Mouse (Mus musculus): Measurements from ENCODE around the gene Thbd. TPM values are rescaled to one million over a fixed set of nuclear protein-coding genes. Genes with fewer than 3 reads are reported as not detected.

The Thbd gene
- polyA plus RNA-seq (2016; fragmentation: Nextera tagmentation; extraction: Ambion mirVana) = 4.1 and 4.8 TPM in 2 replicates

GRCm38 (mm10) chr2:148407870-148408760 is at the start of gene Thbd:
Thbd (minus strand) TSS chr2:148408188.
- peaks cover 49% of the 10 kb centered on the region for H3K27me3 ChIP-seq

DNA sequence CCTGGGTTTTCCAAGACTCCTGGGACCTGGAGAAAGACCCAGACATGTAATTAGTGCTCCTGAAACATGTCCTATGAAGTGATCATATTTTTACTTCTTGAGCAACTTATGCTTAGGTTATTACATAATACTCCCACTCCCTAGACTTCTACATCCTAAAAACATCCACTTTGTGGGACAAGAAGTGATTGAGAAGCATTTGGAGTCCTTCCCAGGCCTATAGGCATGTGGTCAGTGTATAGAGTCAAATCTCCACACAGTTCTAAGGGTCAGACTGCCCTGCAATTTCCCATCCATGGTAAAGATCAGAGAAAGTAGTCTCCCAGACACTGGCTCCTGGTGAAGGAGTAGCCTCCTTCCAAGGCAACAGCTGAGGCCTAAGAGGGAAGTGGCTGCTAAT is 47.4 kb upstream of the Thbd start:
- Histone ChIP-seq H3K27ac (no peak overlapping the region), H3K4me3 (replicated peaks) (no peak overlapping the region), H3K4me1 (no peaks in the 10 kb centered on the region), H3K4me2 (no peak overlapping the region), H3K36me3 (replicated peaks) (no peaks in the 10 kb centered on the region), H3K27me3 (no peaks in the 10 kb centered on the region), H3K9ac (no peak overlapping the region), H3K9me3 (no peaks in the 10 kb centered on the region)
- ATAC-seq (ENCODE audit: low FRiP score) = no peak

More at GRCm38 (mm10) chr2:148407870-148408760, at the start of gene Thbd:
- WGBS = 3% methylated on average over 35 of the region's 35 CpGs
- peak within 1 kb of the TSS; percentile 44 for H3K9ac ChIP-seq
- H3K36me3 ChIP-seq (replicated peaks) = no peaks in the 10 kb centered on the region
- H3K9me3 ChIP-seq = no peaks in the 10 kb centered on the region
- peaks cover 28% of the 10 kb centered on the region for H3K4me1 ChIP-seq
- ATAC-seq (ENCODE audit: low FRiP score) = peak; percentile 24; the same call in 1 of the 2 replicates
- H3K27ac ChIP-seq = no peak within 1 kb of the TSS
- H3K4me3 ChIP-seq (replicated peaks) = peak within 1 kb of the TSS; percentile 37
- H3K4me2 ChIP-seq = peak within 1 kb of the TSS; percentile 58

GRCm38 (mm10) chr2:148454014-148454542 is 46.1 kb upstream of the Thbd start:
- 75% methylated on average over 4 of the region's 4 CpGs for WGBS

GRCm38 (mm10) chr2:148453061-148453460 is 45.1 kb upstream of the Thbd start:
- WGBS = 90% methylated on average over 3 of the region's 3 CpGs
- Histone ChIP-seq H3K36me3 (replicated peaks) (no peaks in the 10 kb centered on the region), H3K4me1 (no peaks in the 10 kb centered on the region), H3K27me3 (no peaks in the 10 kb centered on the region), H3K9ac (no peak overlapping the region), H3K4me2 (no peak overlapping the region), H3K9me3 (no peaks in the 10 kb centered on the region), H3K27ac (no peak overlapping the region), H3K4me3 (replicated peaks) (no peak overlapping the region)
- ATAC-seq (ENCODE audit: low FRiP score) = no peak

More at GRCm38 (mm10) chr2:148454014-148454542, 46.1 kb upstream of the Thbd start:
- no peaks in the 10 kb centered on the region for H3K27me3 ChIP-seq
- no peaks in the 10 kb centered on the region for H3K4me1 ChIP-seq
- no peak overlapping the region for H3K4me2 ChIP-seq
- no peak for ATAC-seq (ENCODE audit: low FRiP score)
- H3K4me3 ChIP-seq (replicated peaks) = no peak overlapping the region
- H3K9ac ChIP-seq = no peak overlapping the region
- H3K36me3 ChIP-seq (replicated peaks) = no peaks in the 10 kb centered on the region
- H3K27ac ChIP-seq = no peak overlapping the region
- no peaks in the 10 kb centered on the region for H3K9me3 ChIP-seq

- no peak for ATAC-seq (ENCODE audit: low FRiP score)
- Histone ChIP-seq H3K4me2 (no peak overlapping the region), H3K27me3 (no peaks in the 10 kb centered on the region), H3K27ac (no peak overlapping the region), H3K4me1 (no peaks in the 10 kb centered on the region), H3K9ac (no peak overlapping the region), H3K36me3 (replicated peaks) (no peaks in the 10 kb centered on the region), H3K9me3 (no peaks in the 10 kb centered on the region), H3K4me3 (replicated peaks) (no peak overlapping the region)
- WGBS = 76% methylated on average over 5 of the region's 5 CpGs
These were observed 43.5 kb upstream of the Thbd start for GRCm38 (mm10) chr2:148451498-148451897.

- Histone ChIP-seq H3K27me3 (no peaks in the 10 kb centered on the region), H3K27ac (no peak overlapping the region), H3K4me1 (no peaks in the 10 kb centered on the region), H3K4me3 (replicated peaks) (no peak overlapping the region), H3K9me3 (no peaks in the 10 kb centered on the region), H3K9ac (no peak overlapping the region), H3K36me3 (replicated peaks) (no peaks in the 10 kb centered on the region), H3K4me2 (no peak overlapping the region)
- ATAC-seq (ENCODE audit: low FRiP score) = no peak
- WGBS = 87% methylated on average over 5 of the region's 5 CpGs
These were observed 42.6 kb upstream of the Thbd start for GRCm38 (mm10) chr2:148450616-148451015.

- Histone ChIP-seq H3K9me3 (no peaks in the 10 kb centered on the region), H3K4me2 (no peak overlapping the region), H3K4me3 (replicated peaks) (no peak overlapping the region), H3K9ac (no peak overlapping the region), H3K27me3 (no peaks in the 10 kb centered on the region), H3K4me1 (no peaks in the 10 kb centered on the region), H3K36me3 (replicated peaks) (no peaks in the 10 kb centered on the region), H3K27ac (no peak overlapping the region)
- ATAC-seq (ENCODE audit: low FRiP score) = no peak
- 88% methylated on average over 1 of the region's 1 CpGs for WGBS
These were observed 41.7 kb upstream of the Thbd start for GRCm38 (mm10) chr2:148449659-148450058.

- H3K4me1 ChIP-seq = no peaks in the 10 kb centered on the region
- H3K27me3 ChIP-seq = no peaks in the 10 kb centered on the region
- no peaks in the 10 kb centered on the region for H3K9me3 ChIP-seq
- no peak overlapping the region for H3K9ac ChIP-seq
- 84% methylated on average over 3 of the region's 3 CpGs for WGBS
- no peak overlapping the region for H3K27ac ChIP-seq
- no peak overlapping the region for H3K4me2 ChIP-seq
- ATAC-seq (ENCODE audit: low FRiP score) = no peak
- H3K36me3 ChIP-seq (replicated peaks) = no peaks in the 10 kb centered on the region
- H3K4me3 ChIP-seq (replicated peaks) = no peak overlapping the region
These were observed 38.5 kb upstream of the Thbd start for GRCm38 (mm10) chr2:148446446-148446845.

DNA sequence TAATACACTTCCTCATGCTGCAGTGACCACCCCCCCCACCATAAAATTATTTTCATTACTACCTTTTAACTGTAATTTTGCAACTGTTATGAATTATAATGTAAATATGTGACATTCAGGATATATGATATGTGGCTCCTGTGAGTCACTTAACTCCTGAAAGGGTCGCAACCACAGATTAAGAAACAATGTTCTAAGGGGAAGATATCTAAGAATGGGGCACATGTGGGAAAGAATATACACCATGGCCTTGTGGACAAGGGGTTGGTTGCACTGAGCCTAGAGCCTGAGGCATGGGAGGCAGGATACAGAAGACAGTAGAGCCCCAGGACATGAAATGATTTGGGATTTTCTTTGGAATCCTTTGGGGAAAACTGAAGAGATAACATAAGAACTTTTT is 37.6 kb upstream of the Thbd start:
- Histone ChIP-seq H3K9ac (no peak overlapping the region), H3K27ac (no peak overlapping the region), H3K36me3 (replicated peaks) (no peaks in the 10 kb centered on the region), H3K27me3 (no peaks in the 10 kb centered on the region), H3K4me2 (no peak overlapping the region), H3K4me1 (no peaks in the 10 kb centered on the region), H3K9me3 (no peaks in the 10 kb centered on the region), H3K4me3 (replicated peaks) (no peak overlapping the region)
- 92% methylated on average over 1 of the region's 1 CpGs for WGBS
- no peak for ATAC-seq (ENCODE audit: low FRiP score)

DNA sequence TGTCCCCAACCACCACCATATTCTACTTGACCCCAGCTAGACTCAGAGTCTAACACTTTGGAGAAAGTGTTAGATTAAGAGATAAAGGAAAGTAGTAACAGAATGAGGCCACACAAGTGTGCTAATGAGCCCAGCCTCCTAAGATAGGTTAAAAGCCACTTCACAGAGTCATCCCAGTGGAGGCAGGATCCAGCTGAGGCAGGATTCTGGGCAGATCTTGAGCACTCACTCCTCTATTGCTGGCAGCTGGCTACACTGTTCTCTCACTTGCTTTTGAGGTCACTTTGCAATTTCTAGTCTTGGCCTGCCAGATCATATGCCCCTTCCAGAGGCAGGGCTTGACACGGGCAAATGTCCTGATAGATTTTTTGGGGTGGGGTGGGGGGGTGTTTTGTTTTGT is 36.5 kb upstream of the Thbd start:
- ATAC-seq (ENCODE audit: low FRiP score) = no peak
- 77% methylated on average over 1 of the region's 1 CpGs for WGBS

DNA sequence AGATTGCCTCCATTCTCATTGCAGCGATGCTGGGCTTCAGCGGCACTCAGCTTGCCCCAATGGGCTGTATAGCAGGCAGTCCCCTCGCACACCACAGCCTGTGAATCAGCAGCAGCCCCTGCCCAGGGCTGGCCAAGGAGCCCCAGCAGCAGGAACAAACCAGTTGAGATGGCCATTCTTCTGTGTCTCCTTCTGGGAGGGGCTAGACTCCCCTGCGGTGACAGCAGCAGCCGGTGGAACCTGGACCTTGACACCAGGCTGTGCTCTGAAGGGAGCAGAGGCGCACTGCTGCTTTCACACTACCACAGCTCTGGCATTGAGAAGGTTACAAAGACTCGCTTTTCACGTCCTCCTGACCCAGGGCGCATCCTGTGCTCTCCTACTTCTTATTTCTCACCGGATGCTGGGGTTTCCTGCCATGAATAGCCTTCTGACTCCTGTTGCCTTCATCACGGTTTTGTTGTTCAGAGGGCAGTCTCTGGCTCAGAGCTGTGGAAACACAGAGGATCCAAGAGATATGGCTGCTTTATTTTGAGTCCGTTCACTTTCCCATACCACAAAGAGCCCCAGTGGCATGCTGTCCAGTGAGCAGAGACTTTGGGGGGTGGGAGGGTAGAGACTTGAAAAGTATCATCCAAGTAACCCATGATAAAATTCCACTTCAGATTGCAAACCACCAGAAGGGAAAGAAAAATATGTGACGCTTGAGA is 35.4 kb upstream of the Thbd start, which contains the start of gene Cd93:
Cd93 (minus strand) TSS at position 315 of the 710 bp plus-strand sequence.
- WGBS = 63% methylated on average over 13 of the region's 13 CpGs
- 0 out of 2 replicates have a peak within 1 kb of the TSS, but pooled peaks have one; percentile 31 for H3K27ac ChIP-seq

More for the DNA sequence above, 36.5 kb upstream of the Thbd start:
- Histone ChIP-seq H3K9me3 (no peaks in the 10 kb centered on the region), H3K36me3 (replicated peaks) (no peaks in the 10 kb centered on the region), H3K4me1 (no peaks in the 10 kb centered on the region), H3K27ac (no peak overlapping the region), H3K4me2 (no peak overlapping the region), H3K27me3 (no peaks in the 10 kb centered on the region), H3K4me3 (replicated peaks) (no peak overlapping the region), H3K9ac (no peak overlapping the region)

DNA sequence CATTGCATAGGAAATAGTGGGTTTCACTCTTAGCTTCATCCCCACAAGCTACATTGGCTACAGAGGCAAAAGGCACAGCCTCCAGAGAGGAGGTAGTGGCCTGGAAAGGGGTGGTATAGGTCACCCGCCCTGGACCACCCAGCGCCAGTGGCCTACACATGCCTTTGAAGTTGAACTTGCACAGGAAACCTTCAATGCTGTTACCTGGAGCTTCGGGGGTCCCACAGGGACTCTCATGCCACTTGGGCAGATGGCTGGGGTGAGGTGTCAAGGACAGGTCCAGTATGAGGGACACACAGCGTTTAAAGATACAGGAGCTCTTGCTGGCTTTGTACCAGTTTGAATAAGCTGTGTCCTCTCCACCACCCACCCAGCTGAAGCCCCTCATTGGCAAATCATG is 34.7 kb upstream of the Thbd start:
- Histone ChIP-seq H3K9me3 (no peaks in the 10 kb centered on the region), H3K4me1 (no peaks in the 10 kb centered on the region), H3K27ac (no peak overlapping the region), H3K9ac (no peak overlapping the region), H3K4me3 (replicated peaks) (no peak overlapping the region), H3K4me2 (no peak overlapping the region), H3K36me3 (replicated peaks) (no peaks in the 10 kb centered on the region), H3K27me3 (no peaks in the 10 kb centered on the region)
- ATAC-seq (ENCODE audit: low FRiP score) = no peak
- WGBS = 88% methylated on average over 4 of the region's 4 CpGs

More for the DNA sequence above, 35.4 kb upstream of the Thbd start, which contains the start of gene Cd93:
- no peaks in the 10 kb centered on the region for H3K27me3 ChIP-seq
- no peaks in the 10 kb centered on the region for H3K9me3 ChIP-seq
- no peak within 1 kb of the TSS for H3K9ac ChIP-seq
- H3K4me3 ChIP-seq (replicated peaks) = no peak within 1 kb of the TSS
- H3K4me2 ChIP-seq = no peak within 1 kb of the TSS
- no peak for ATAC-seq (ENCODE audit: low FRiP score)
- H3K4me1 ChIP-seq = no peaks in the 10 kb centered on the region
- H3K36me3 ChIP-seq (replicated peaks) = no peaks in the 10 kb centered on the region
